Mouse (Mus musculus) urinary bladder, postnatal 25 days (tissue): ENCODE results near the gene Nsg2.

Source experiments
- DNase-seq: peaks from one replicate; pipeline ENCODE4 v3.0.0; 2022; ENCODE audit warnings: low spot score

The Nsg2 gene

GRCm38 (mm10) chr11:32011867-32012603, 11.8 kb downstream of the Nsg2 start:
- no peak for DNase-seq

GRCm38 (mm10) chr11:32013014-32013427, 12.8 kb downstream of the Nsg2 start:
- no peak for DNase-seq

- DNase-seq, result no peak
Observed at GRCm38 (mm10) chr11:32013561-32013960, 13.3 kb downstream of the Nsg2 start.

- DNase-seq, result no peak
Observed at GRCm38 (mm10) chr11:32018201-32018600, 17.9 kb downstream of the Nsg2 start.

- no peak for DNase-seq
Observed at GRCm38 (mm10) chr11:32020031-32020965, 20.0 kb downstream of the Nsg2 start.

GRCm38 (mm10) chr11:32026634-32027033, 26.4 kb downstream of the Nsg2 start:
- no peak for DNase-seq

- no peak for DNase-seq
Observed at GRCm38 (mm10) chr11:32027474-32028342, 27.4 kb downstream of the Nsg2 start.

GRCm38 (mm10) chr11:32028605-32029004, 28.3 kb downstream of the Nsg2 start:
- DNase-seq, result no peak

- DNase-seq, result no peak
Observed at GRCm38 (mm10) chr11:32029356-32029755, 29.1 kb downstream of the Nsg2 start.

- DNase-seq, result no peak
Observed at GRCm38 (mm10) chr11:32031396-32031795, 31.1 kb downstream of the Nsg2 start.

- no peak for DNase-seq
Observed at GRCm38 (mm10) chr11:32032053-32032452, 31.8 kb downstream of the Nsg2 start.

GRCm38 (mm10) chr11:32035831-32036230, 35.6 kb downstream of the Nsg2 start:
- no peak for DNase-seq

GRCm38 (mm10) chr11:32039656-32040055, 39.4 kb downstream of the Nsg2 start:
- no peak for DNase-seq

GRCm38 (mm10) chr11:32057389-32057788, 57.1 kb downstream of the Nsg2 start:
- DNase-seq, result no peak

- DNase-seq, result no peak
Observed at GRCm38 (mm10) chr11:32057861-32058260, 57.6 kb downstream of the Nsg2 start.

GRCm38 (mm10) chr11:32061020-32061419, 60.8 kb downstream of the Nsg2 start:
- DNase-seq, result no peak

GRCm38 (mm10) chr11:32061874-32062273, 61.6 kb downstream of the Nsg2 start:
- no peak for DNase-seq

- DNase-seq, result no peak
Observed at GRCm38 (mm10) chr11:32063775-32064510, 63.7 kb downstream of the Nsg2 start.

GRCm38 (mm10) chr11:32064511-32064862, 64.2 kb downstream of the Nsg2 start:
- no peak for DNase-seq

GRCm38 (mm10) chr11:32068736-32069490, 68.7 kb downstream of the Nsg2 start:
- DNase-seq, result no peak

GRCm38 (mm10) chr11:32075163-32075562, 74.9 kb downstream of the Nsg2 start:
- no peak for DNase-seq
